Comparison of ENCODE assay signal across 21 mouse cellular contexts in genomic region chr1:123901218-123901617, GRCm38 (mm10).
DNase-seq lines count a peak whose midpoint lies in the region; ATAC-seq and TF ChIP-seq lines count a peak whose summit lies in the region.
"Had no signal": no experiment of that assay in that cellular context is flagged by ENCODE, and none has a peak within 500 bp of the region (broad histone marks: within the 10 kb centered on the region; RNA-seq: fewer than 3 reads in every experiment).

No protein-coding gene starts in this region.

- no peaks in the 10 kb centered on the region for H3K27me3 ChIP-seq in midbrain, postnatal 0 days (ENCODE audit: insufficient read depth, low read length)
- no peaks in the 10 kb centered on the region for H3K27me3 ChIP-seq in midbrain, embryonic 16.5 days (ENCODE audit: control insufficient read depth, insufficient read depth, low read depth, low read length)
- H3K27me3 ChIP-seq in kidney, adult 2 months (replicated peaks; ENCODE audit: control insufficient read depth, insufficient read depth, low read length) = no peaks in the 10 kb centered on the region
- H3K27me3 ChIP-seq: embryonic facial prominence, embryonic 12.5 days; liver, embryonic 13.5 days; lung, embryonic 15.5 days had no signal

- H3K4me3 ChIP-seq in midbrain, postnatal 0 days (ENCODE audit: low read depth, low read length) = no peak overlapping the region
- H3K4me3 ChIP-seq in midbrain, embryonic 16.5 days (ENCODE audit: low read depth, low read length) = no peak overlapping the region
- H3K4me3 ChIP-seq in kidney, adult 2 months (ENCODE audit: insufficient read depth, low read depth, low read length) = no peak overlapping the region
- H3K4me3 ChIP-seq: embryonic facial prominence, embryonic 12.5 days; liver, embryonic 13.5 days; lung, embryonic 15.5 days had no signal

- no peak overlapping the region for H3K9ac ChIP-seq in midbrain, postnatal 0 days (replicated peaks; ENCODE audit: low read length, poor library complexity, severe bottlenecking)
- no peak overlapping the region for H3K9ac ChIP-seq in midbrain, embryonic 16.5 days (ENCODE audit: low read depth, low read length)
- H3K9ac ChIP-seq: embryonic facial prominence, embryonic 12.5 days; liver, embryonic 13.5 days; lung, embryonic 15.5 days had no signal

- peak; percentile 2 for DNase-seq in midbrain, postnatal 0 days (ENCODE audit: low spot score)
- DNase-seq in left cerebral cortex, adult 18-20 months (ENCODE audit: low spot score in 2 of 2) = peak; percentile 76 to 81
- DNase-seq in right cerebral cortex, adult 18-20 months = peak; percentile 87
- DNase-seq in testis, postnatal 14 days (ENCODE audit: low spot score) = no peak
- no peak for DNase-seq in kidney, adult 2 months
- no peak for DNase-seq in thymus, postnatal 10 days (ENCODE audit: low spot score in 2 of 2)
- DNase-seq: adrenal gland, postnatal 25 days; cerebellum, adult 2 months; gastrocnemius, postnatal 36 days; heart, postnatal 14 days; kidney, postnatal 4 days; liver, embryonic 13.5 days; midbrain, embryonic 14.5 days; thymus, adult 2 months had no signal

- TF ChIP-seq POLR2A in kidney, adult 2 months (IDR thresholded peaks at IDR 0.05; ENCODE audit: low read depth, low read length) = no peak

- H3K36me3 ChIP-seq in midbrain, postnatal 0 days (ENCODE audit: insufficient read depth, low read length) = no peaks in the 10 kb centered on the region
- no peaks in the 10 kb centered on the region for H3K36me3 ChIP-seq in midbrain, embryonic 16.5 days (ENCODE audit: control insufficient read depth, insufficient read depth, low read length)
- no peaks in the 10 kb centered on the region for H3K36me3 ChIP-seq in kidney, adult 2 months (ENCODE audit: control insufficient read depth, insufficient read depth, low read length)
- H3K36me3 ChIP-seq: embryonic facial prominence, embryonic 12.5 days; liver, embryonic 13.5 days; lung, embryonic 15.5 days had no signal

- no peak for ATAC-seq in midbrain, postnatal 0 days (ENCODE audit: low FRiP score)
- ATAC-seq in midbrain, embryonic 16.5 days = no peak
- ATAC-seq in CD4-positive, CD25-positive, alpha-beta regulatory T cell, adult 4 months = no peak
- ATAC-seq: forebrain, embryonic 16.5 days; hindbrain, postnatal 0 days had no signal

- H3K9me3 ChIP-seq in midbrain, postnatal 0 days (ENCODE audit: low read length) = no peaks in the 10 kb centered on the region
- no peaks in the 10 kb centered on the region for H3K9me3 ChIP-seq in midbrain, embryonic 16.5 days (replicated peaks; ENCODE audit: control insufficient read depth, low read length, poor library complexity, severe bottlenecking)
- H3K9me3 ChIP-seq: embryonic facial prominence, embryonic 12.5 days; liver, embryonic 13.5 days; lung, embryonic 15.5 days had no signal

- WGBS in midbrain, postnatal 0 days = 83% methylated on average over 4 of the region's 4 CpGs
- 82% methylated on average over 4 of the region's 4 CpGs for WGBS in midbrain, embryonic 16.5 days
- 66% methylated on average over 4 of the region's 4 CpGs for WGBS in kidney, adult 2 months

- H3K4me2 ChIP-seq in midbrain, postnatal 0 days (ENCODE audit: low read depth, low read length, poor library complexity, severe bottlenecking) = no peak overlapping the region
- H3K4me2 ChIP-seq in midbrain, embryonic 16.5 days (ENCODE audit: low read length) = no peak overlapping the region
- H3K4me2 ChIP-seq: embryonic facial prominence, embryonic 12.5 days; heart, embryonic 11.5 days; liver, embryonic 13.5 days; lung, embryonic 15.5 days had no signal

- TF ChIP-seq CTCF in midbrain, postnatal 0 days (IDR thresholded peaks at IDR 0.05) = no peak
- TF ChIP-seq CTCF in kidney, adult 2 months (conservative IDR thresholded peaks at IDR 0.05; ENCODE audit: insufficient read depth, insufficient read length, low read depth, low read length) = no peak

- H3K4me1 ChIP-seq in midbrain, postnatal 0 days (ENCODE audit: insufficient read depth, low read length) = no peaks in the 10 kb centered on the region
- H3K4me1 ChIP-seq in midbrain, embryonic 16.5 days (ENCODE audit: control insufficient read depth, insufficient read depth, low read length) = no peaks in the 10 kb centered on the region
- no peaks in the 10 kb centered on the region for H3K4me1 ChIP-seq in kidney, adult 2 months (ENCODE audit: control insufficient read depth, insufficient read depth, low read length)
- H3K4me1 ChIP-seq: embryonic facial prominence, embryonic 12.5 days; liver, embryonic 13.5 days; lung, embryonic 15.5 days had no signal

- no peak overlapping the region for H3K27ac ChIP-seq in midbrain, postnatal 0 days (ENCODE audit: low read depth, low read length)
- no peak overlapping the region for H3K27ac ChIP-seq in midbrain, embryonic 16.5 days (ENCODE audit: low read length)
- H3K27ac ChIP-seq in kidney, adult 2 months (ENCODE audit: insufficient read depth, low read depth, low read length) = no peak overlapping the region
- H3K27ac ChIP-seq: embryonic facial prominence, embryonic 12.5 days; hindbrain, postnatal 0 days; liver, embryonic 13.5 days; lung, embryonic 15.5 days had no signal

Comparison
In these comparisons a context has a peak if more than half of its experiments do, and no peak if none do; other contexts are left out.
1. DNase-seq: peak in midbrain, postnatal 0 days (single experiment), left cerebral cortex, adult 18-20 months (2 of 2) and right cerebral cortex, adult 18-20 months (single experiment); none in testis, postnatal 14 days (single experiment), kidney, adult 2 months (single experiment) and thymus, postnatal 10 days (0 of 2).